Mouse (Mus musculus) urinary bladder, postnatal 14 days (tissue): ENCODE data around the gene Kcne3.

Experiments used
- DNase-seq: peaks from one replicate; pipeline ENCODE4 v3.0.0; 2021; ENCODE audit warnings: low spot score

Kcne3 gene

GRCm38 (mm10) chr7:100176269-100176668 lies at the start of gene Kcne3:
Gene Kcne3 (plus strand): TSS chr7:100176502.
- DNase-seq, result no peak

DNA sequence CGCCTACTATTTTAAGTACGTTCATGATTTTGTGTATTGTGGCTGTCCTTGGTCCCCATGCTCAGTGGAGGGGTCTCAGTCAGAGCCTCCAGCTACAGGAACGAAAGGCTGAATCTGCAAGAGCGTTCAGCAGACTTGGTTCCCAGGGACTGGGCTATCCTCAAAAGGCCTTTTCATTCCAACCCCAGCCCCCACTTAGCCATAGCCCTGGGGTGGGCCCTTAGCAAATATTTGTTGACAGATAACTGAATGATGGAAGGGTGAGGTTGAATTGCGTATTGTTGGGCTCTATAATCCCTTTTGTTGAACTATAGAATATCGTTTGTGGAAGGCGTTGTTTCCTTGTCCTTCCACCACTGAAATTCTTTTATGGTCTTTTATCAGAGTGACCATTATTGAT lies 49.8 kb upstream of the Kcne3 start:
- no peak for DNase-seq

- DNase-seq, result no peak
Measured at GRCm38 (mm10) chr7:100128262-100129041, 47.9 kb upstream of the Kcne3 start.

GRCm38 (mm10) chr7:100130592-100130991 lies 45.7 kb upstream of the Kcne3 start:
- DNase-seq, result no peak

DNA sequence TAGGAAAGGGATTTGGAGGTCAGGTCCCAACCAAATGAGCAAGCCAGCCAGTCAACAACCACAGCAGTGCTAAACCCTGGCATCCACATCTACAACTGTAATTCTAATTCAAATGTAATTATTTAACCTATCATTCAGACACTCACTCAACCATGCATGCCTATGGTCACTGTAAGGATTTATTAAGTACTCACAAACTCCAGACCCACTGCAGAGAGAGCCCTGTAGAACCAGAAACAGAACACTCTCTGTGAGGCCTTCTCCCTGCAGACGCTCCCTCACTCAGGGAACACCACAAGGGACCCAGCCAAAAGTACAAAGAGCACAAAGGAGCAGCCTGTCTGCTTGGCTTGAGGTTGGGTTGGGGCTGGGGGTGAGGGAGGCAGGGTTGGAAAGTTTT lies 43.9 kb upstream of the Kcne3 start:
- DNase-seq, result no peak

- no peak for DNase-seq
Measured at GRCm38 (mm10) chr7:100137038-100137437, 39.3 kb upstream of the Kcne3 start.

- DNase-seq, result no peak
Measured at GRCm38 (mm10) chr7:100138075-100138474, 38.2 kb upstream of the Kcne3 start.

DNA sequence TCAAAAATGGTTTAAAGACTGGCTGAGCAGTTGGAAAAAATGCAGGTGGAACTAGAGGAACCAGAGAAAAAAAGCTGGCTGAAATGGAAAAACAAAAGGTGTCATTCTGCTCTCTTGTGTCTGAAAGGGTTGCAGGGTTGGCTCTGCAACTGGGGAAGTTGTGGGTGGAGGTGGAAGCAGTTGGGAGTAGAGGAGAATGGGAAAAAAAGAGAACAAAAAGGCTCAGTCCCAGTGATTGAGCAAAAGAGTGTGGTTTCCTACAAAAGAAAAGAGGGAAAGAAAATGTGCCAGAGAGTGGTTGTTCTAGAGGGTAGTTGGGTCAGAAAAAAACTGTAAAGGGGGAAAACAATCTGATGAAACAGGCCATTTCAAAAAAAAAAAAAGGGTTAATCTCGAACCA lies 35.7 kb upstream of the Kcne3 start:
- DNase-seq, result no peak

GRCm38 (mm10) chr7:100148586-100148985 lies 27.7 kb upstream of the Kcne3 start:
- DNase-seq, result no peak

GRCm38 (mm10) chr7:100150086-100150485 lies 26.2 kb upstream of the Kcne3 start:
- no peak for DNase-seq

- no peak for DNase-seq
Measured at GRCm38 (mm10) chr7:100150626-100151025, 25.7 kb upstream of the Kcne3 start.

- no peak for DNase-seq
Measured at GRCm38 (mm10) chr7:100157669-100158068, 18.6 kb upstream of the Kcne3 start.

GRCm38 (mm10) chr7:100159105-100159841 lies 17.0 kb upstream of the Kcne3 start, which contains the start of gene Lipt2:
Gene Lipt2 (plus strand): TSS chr7:100159277.
- DNase-seq, result peak; percentile 93

DNA sequence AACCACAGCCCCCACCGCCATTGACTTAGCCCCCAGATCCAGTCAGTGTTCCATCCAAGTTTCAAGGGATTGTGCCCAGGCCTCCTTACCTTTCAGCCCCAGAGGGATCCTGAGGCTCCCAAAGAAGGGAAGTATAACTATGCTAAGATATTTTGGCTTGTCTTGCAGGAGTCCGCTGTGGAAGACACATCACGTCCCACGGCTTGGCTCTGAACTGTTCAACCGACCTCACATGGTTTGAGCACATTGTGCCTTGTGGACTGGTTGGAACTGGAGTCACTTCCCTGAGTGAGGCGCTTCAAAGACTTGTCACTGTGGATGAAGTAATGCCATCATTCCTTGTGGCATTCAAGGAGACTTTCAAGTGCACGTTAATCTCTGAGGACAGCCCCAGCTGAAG lies 16.3 kb upstream of the Kcne3 start:
- DNase-seq, result no peak

DNA sequence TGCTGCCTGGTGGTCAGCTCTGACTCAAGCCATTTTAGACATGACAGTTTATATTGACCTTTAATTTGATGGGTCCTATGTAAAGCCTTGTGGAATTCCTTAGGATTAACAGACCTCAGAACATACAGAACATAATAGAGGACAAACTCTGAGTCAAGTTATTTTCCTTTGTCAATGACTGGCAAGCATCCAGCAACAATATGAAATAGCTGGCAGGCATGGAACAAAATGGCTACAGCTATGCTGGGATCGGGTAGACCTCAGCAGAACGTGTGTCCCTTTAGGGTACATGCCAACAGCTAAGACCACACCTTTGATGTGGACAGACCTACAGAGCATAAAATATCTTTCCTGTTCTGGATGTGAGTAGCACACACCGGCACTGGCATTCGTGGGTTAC lies 12.8 kb upstream of the Kcne3 start:
- no peak for DNase-seq

GRCm38 (mm10) chr7:100168654-100169053 lies 7.6 kb upstream of the Kcne3 start:
- no peak for DNase-seq

GRCm38 (mm10) chr7:100170756-100171155 lies 5.5 kb upstream of the Kcne3 start:
- DNase-seq, result no peak

GRCm38 (mm10) chr7:100178016-100178890 lies 2.0 kb downstream of the Kcne3 start:
- DNase-seq, result peak; percentile 64

DNA sequence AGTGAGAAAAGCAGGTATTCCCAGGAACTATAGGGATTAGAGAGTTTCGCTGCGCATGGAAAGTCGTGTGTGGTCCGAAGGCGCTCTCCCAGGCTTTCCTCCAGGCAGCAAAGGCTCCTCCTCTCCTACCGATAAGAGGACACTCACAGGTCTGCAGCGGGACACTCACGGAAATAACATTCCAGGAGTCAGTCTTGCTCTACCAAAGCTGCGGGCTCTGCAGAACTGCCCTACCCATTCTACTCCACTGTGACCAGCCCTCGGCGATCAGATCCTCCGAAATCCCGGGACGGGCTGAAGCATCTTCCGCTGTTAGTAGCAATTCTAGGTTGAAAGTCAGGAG lies 2.6 kb downstream of the Kcne3 start:
- DNase-seq, result peak; percentile 17

- DNase-seq, result no peak
Measured at GRCm38 (mm10) chr7:100179394-100179793, 3.1 kb downstream of the Kcne3 start.

DNA sequence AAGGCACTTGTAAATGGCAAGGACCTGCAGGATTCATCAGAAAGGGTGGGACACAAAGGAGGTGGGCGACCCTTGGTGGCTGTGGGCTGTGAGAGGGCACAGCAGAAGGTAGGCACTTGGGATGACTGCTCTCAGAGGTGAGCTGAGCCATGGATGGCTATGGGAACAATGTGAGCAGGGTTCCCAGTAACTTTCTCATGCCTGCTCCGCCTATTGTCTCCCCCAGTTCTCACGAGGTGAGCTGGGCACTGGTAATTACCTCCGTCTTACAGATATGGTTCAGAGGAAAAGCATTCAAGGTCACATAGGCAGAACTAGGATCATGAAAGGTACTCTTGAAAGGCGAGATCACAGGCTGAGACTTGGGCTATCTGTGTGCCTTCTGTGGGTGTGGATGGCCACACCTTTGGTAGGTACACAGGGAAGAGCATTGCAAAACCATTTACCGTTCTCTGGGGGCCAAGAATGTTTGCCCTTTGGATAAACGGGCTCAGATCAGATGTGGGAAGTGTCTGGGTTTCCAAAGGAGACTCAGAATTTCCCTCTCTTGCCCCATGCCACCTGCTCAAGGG lies 3.6 kb downstream of the Kcne3 start:
- no peak for DNase-seq

GRCm38 (mm10) chr7:100181176-100181575 lies 4.9 kb downstream of the Kcne3 start:
- DNase-seq, result no peak
